Mouse (Mus musculus) hindbrain, embryonic 10.5 days (tissue): Measurements from ENCODE around the gene Anxa11. TPM values are rescaled to one million over a fixed set of nuclear protein-coding genes. Genes with fewer than 3 reads are reported as not detected.
"Not testable (repeated sequence)": the region's sequence is repeated elsewhere in the genome, so short reads cannot be mapped to it uniquely, and the experiment has no call there.

Source experiments
- DNase-seq: peaks from one replicate; pipeline ENCODE4 v3.0.0-alpha.2; 2017; ENCODE audit warnings: low spot score
- H3K27ac ChIP-seq: fragments of 300-500 bp; sonication (generic); 2 replicates; pipeline ENCODE4 v1.5.1; 2016; ENCODE audit warnings: mild to moderate bottlenecking, moderate library complexity
- H3K27me3 ChIP-seq: fragments of 300-500 bp; sonication (generic); 2 replicates; pipeline ENCODE4 v1.6.1; 2016; ENCODE audit warnings: mild to moderate bottlenecking; ENCODE audit not compliant: poor library complexity, insufficient read depth, severe bottlenecking
- H3K36me3 ChIP-seq: fragments of 300-500 bp; sonication (generic); 2 replicates; pipeline ENCODE4 v1.6.1; 2016; ENCODE audit warnings: mild to moderate bottlenecking, moderate library complexity
- H3K4me1 ChIP-seq: fragments of 300-500 bp; sonication (generic); replicated peaks from 2 replicates; pipeline ENCODE4 v1.6.1; 2016; ENCODE audit warnings: mild to moderate bottlenecking
- H3K4me3 ChIP-seq: fragments of 300-500 bp; sonication (generic); 2 replicates; pipeline ENCODE4 v1.5.1; 2016; ENCODE audit warnings: mild to moderate bottlenecking, moderate library complexity
- H3K9me3 ChIP-seq: fragments of 300-500 bp; sonication (generic); 2 replicates; pipeline ENCODE4 v1.6.1; 2016; ENCODE audit warnings: mild to moderate bottlenecking, moderate library complexity
- WGBS: fragments of 180-500 bp; shearing (Covaris S2); methylation state at CpG from one replicate; pipeline ENCODE4 v1.1.7; 2016; 5-methylcytosine and 5-hydroxymethylcytosine counted together
- polyA plus RNA-seq: library from polyadenylated mRNA; unstranded; fragments of >200 nt; fragmentation: Nextera tagmentation; extraction: Ambion mirVana; gene quantifications from 2 replicates; pipeline ENCODE4 v1.2.1, GENCODE M21; 2016

Gene Anxa11
- polyA plus RNA-seq, 1 experiment from 2014 or later = 4.4 TPM

- not testable (repeated sequence) for H3K4me1 ChIP-seq, H3K27me3 ChIP-seq, H3K9me3 ChIP-seq, DNase-seq, H3K4me3 ChIP-seq, H3K36me3 ChIP-seq, H3K27ac ChIP-seq
- WGBS = no CpG with 5 or more reads among the region's 3 CpGs
These were observed 52.6 kb downstream of the Anxa11 start for GRCm38 (mm10) chr14:25894566-25894965.

- not testable (repeated sequence) for H3K36me3 ChIP-seq, H3K27ac ChIP-seq, H3K27me3 ChIP-seq, H3K4me3 ChIP-seq, DNase-seq, H3K9me3 ChIP-seq, H3K4me1 ChIP-seq
- no CpG with 5 or more reads among the region's 7 CpGs for WGBS
These were observed 53.7 kb downstream of the Anxa11 start for GRCm38 (mm10) chr14:25895686-25896085.

GRCm38 (mm10) chr14:25903000-25903399, 61.0 kb downstream of the Anxa11 start, which contains the start of gene Plac9a:
TSS of gene Plac9a (minus strand) at chr14:25903100.
- H3K9me3 ChIP-seq, H3K4me1 ChIP-seq, H3K27ac ChIP-seq, H3K36me3 ChIP-seq, H3K27me3 ChIP-seq, H3K4me3 ChIP-seq, DNase-seq: not testable (repeated sequence)
- WGBS = no CpG with 5 or more reads among the region's 10 CpGs

GRCm38 (mm10) chr14:25905243-25905642, 63.3 kb downstream of the Anxa11 start:
- 78% methylated on average over 1 of the region's 5 CpGs for WGBS
- not testable (repeated sequence) for H3K36me3 ChIP-seq, H3K4me3 ChIP-seq, H3K27ac ChIP-seq, H3K27me3 ChIP-seq, DNase-seq, H3K9me3 ChIP-seq, H3K4me1 ChIP-seq

GRCm38 (mm10) chr14:25907272-25907671, 65.3 kb downstream of the Anxa11 start:
- not testable (repeated sequence) for DNase-seq, H3K36me3 ChIP-seq, H3K4me3 ChIP-seq, H3K27me3 ChIP-seq, H3K27ac ChIP-seq, H3K4me1 ChIP-seq, H3K9me3 ChIP-seq
- no CpG with 5 or more reads among the region's 9 CpGs for WGBS

- no CpG with 5 or more reads among the region's 8 CpGs for WGBS
- not testable (repeated sequence) for H3K36me3 ChIP-seq, H3K9me3 ChIP-seq, H3K27me3 ChIP-seq, DNase-seq, H3K4me3 ChIP-seq, H3K27ac ChIP-seq, H3K4me1 ChIP-seq
These were observed 67.0 kb downstream of the Anxa11 start for GRCm38 (mm10) chr14:25908976-25909375.

- not testable (repeated sequence) for H3K27me3 ChIP-seq, H3K27ac ChIP-seq, H3K36me3 ChIP-seq, H3K4me1 ChIP-seq, H3K4me3 ChIP-seq, DNase-seq, H3K9me3 ChIP-seq
- no CpG with 5 or more reads among the region's 5 CpGs for WGBS
These were observed 76.6 kb downstream of the Anxa11 start for GRCm38 (mm10) chr14:25918427-25919170.

- H3K9me3 ChIP-seq, H3K4me3 ChIP-seq, DNase-seq, H3K27me3 ChIP-seq, H3K4me1 ChIP-seq, H3K36me3 ChIP-seq, H3K27ac ChIP-seq: not testable (repeated sequence)
- WGBS = no CpG with 5 or more reads among the region's 44 CpGs
These were observed 85.0 kb downstream of the Anxa11 start for GRCm38 (mm10) chr14:25926814-25927561.

GRCm38 (mm10) chr14:25927562-25927881, 85.6 kb downstream of the Anxa11 start, which contains the start of gene Tmem254a:
TSS of gene Tmem254a (minus strand) at chr14:25927672.
- not testable (repeated sequence) for DNase-seq, H3K4me3 ChIP-seq, H3K4me1 ChIP-seq, H3K27me3 ChIP-seq, H3K9me3 ChIP-seq, H3K27ac ChIP-seq, H3K36me3 ChIP-seq
- no CpG with 5 or more reads among the region's 10 CpGs for WGBS

Other genes starting within 250 kb of the Anxa11 start
- 47.3 and 55.7 TPM in 2 replicates for gene Ppif, start 148.0 kb upstream of the Anxa11 start, polyA plus RNA-seq
- gene Zcchc24, start 73.1 kb upstream of the Anxa11 start, polyA plus RNA-seq = 8.5 and 10.5 TPM in 2 replicates
- gene Plac9a, start 60.9 kb downstream of the Anxa11 start, polyA plus RNA-seq = not detected in 2 replicates
- 1.9 and 3.9 TPM in 2 replicates for gene Tmem254a, start 85.5 kb downstream of the Anxa11 start, polyA plus RNA-seq
- not detected in 2 replicates for gene Cphx1, start 96.1 kb downstream of the Anxa11 start, polyA plus RNA-seq
- gene Duxbl1, start 136.4 kb downstream of the Anxa11 start, polyA plus RNA-seq = 4.6 and 4.7 TPM in 2 replicates
- gene Gm9780, start 200.6 kb downstream of the Anxa11 start, polyA plus RNA-seq = 0.93 TPM in 1 of 2 replicates, not detected in the other
- gene Tmem254c, start 225.2 kb downstream of the Anxa11 start, polyA plus RNA-seq = 18.4 and 22.4 TPM in 2 replicates
- not detected in 2 replicates for gene Cphx2, start 239.4 kb downstream of the Anxa11 start, polyA plus RNA-seq
- gene Cphx3, start 240.1 kb downstream of the Anxa11 start, polyA plus RNA-seq = not detected in 2 replicates